Mouse (Mus musculus): Measurements from ENCODE around the gene Zfp672. TPM values are rescaled to one million over a fixed set of nuclear protein-coding genes. Genes with fewer than 3 reads are reported as not detected.
"Not testable (repeated sequence)": the region's sequence is repeated elsewhere in the genome, so short reads cannot be mapped to it uniquely, and the experiment has no call there.

Gene Zfp672
- total RNA-seq, 2 experiments from 2014 or later, result 23.2 to 31.0 TPM

GRCm38 (mm10) chr11:58326781-58327180 is 3.4 kb downstream of the Zfp672 start:
- no peak for ATAC-seq (replicated peaks; ENCODE audit: poor library complexity)

DNA sequence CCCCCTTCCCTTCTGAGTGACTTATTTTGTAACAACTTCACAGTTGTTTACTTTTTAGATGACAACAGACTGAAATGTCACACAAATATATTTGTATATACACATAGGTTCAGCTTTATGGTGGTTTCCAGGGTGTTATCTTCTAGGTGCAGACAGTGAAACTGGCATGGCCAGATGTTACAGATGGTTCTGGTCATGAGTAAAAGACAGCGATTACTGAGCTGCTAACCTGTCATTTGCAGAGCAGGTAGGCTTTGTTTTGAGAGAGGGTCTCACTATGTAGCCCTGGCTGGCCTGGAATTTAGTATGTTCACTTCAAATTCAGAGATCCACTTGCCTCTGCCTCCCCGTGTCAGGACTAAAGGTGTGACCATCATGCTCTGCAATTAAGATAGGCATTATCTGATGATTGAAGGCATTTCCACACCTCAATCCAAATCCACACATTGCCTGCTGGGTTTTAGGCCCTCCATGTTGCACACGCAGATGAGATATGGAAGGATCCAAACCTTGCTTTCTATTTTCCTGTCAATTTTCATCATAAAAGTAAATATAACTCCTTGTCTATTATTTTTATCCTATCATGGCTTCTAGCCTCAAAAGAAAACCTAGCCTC is 5.4 kb downstream of the Zfp672 start:
- peak; percentile 15; the same call in 1 of the 2 replicates for ATAC-seq (replicated peaks; ENCODE audit: poor library complexity)

GRCm38 (mm10) chr11:58323570-58324340 is 6.4 kb downstream of the Zfp672 start:
- ATAC-seq (replicated peaks; ENCODE audit: poor library complexity), result no peak; the same call in 1 of the 2 replicates

- ATAC-seq (replicated peaks; ENCODE audit: poor library complexity), result peak; percentile 87
Observed at GRCm38 (mm10) chr11:58322824-58323569, 7.1 kb downstream of the Zfp672 start.

DNA sequence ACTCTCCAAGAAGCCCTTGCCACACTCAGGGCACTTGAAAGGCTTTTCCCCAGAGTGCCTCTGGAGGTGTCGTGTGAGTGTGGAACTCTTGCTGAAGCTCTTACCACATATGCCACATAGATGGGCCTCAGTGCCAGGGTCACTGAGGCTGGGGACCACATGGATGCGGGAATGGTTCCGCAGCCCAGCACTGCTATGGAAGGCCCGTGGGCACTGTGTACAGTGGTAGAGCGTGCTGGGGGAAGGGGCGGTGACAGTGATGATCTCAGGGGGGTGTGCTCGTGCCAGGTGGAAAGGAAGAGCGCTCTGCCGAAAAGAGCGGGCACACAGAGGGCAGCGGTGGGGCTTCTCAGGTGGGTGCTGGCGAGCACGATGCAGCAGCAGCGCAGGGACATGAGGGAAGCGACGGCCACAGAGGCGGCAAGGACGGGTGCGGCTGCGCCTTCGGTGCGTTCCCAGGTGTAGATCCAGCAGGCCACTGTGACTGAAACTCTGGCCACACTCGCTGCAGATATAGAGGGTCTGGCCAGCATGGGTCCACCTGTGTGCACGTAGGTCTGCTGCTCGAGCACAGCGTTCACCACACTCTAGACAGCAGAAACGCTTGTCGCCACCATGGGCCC is 13.3 kb downstream of the Zfp672 start:
- ATAC-seq (replicated peaks; ENCODE audit: poor library complexity), result 0 out of 2 replicates have a peak, but pooled peaks have one; percentile 11

DNA sequence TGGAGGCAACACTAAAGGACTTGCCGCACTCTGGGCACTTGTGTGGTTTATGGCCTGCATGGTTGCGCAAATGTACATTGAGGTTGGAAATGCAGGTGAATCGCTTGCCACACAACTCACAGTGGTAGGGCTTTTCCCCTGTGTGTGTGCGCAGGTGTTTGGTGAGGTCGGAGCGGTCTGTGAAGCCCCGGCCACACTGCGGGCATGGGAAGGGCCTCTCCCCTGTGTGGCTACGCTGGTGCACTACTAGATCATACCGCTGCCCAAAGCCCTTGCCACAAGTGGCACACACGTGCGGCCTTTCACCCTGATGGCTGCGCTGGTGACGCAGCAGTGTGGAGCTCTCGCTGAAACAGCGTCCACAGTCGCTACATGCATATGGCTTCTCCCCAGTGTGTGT is 13.8 kb downstream of the Zfp672 start:
- ATAC-seq (replicated peaks; ENCODE audit: poor library complexity), result no peak

GRCm38 (mm10) chr11:58315536-58316168 is 14.5 kb downstream of the Zfp672 start:
- no peak for ATAC-seq (replicated peaks; ENCODE audit: poor library complexity)

DNA sequence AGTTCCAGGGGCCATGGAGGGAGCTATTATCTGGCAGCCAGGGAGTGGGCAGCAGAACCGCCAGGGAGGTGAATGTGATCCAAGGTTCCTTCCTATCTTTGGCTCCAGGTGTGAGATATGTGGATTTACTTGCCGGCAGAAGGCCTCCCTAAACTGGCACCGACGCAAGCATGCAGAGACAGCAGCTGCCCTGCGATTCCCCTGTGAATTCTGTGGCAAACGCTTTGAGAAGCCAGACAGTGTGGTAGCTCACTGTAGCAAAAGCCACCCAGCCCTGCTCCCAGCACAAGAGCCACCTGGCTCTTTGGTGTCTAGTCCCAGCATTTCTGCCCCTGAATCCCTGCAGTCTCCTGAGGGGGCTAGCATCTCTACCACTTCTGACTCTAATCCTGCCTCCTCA is 16.1 kb downstream of the Zfp672 start:
- ATAC-seq (replicated peaks; ENCODE audit: poor library complexity), result no peak

GRCm38 (mm10) chr11:58308661-58309060 is 21.5 kb downstream of the Zfp672 start:
- ATAC-seq (replicated peaks; ENCODE audit: poor library complexity), result no peak

- peak; percentile 69 for ATAC-seq (replicated peaks; ENCODE audit: poor library complexity)
Observed at GRCm38 (mm10) chr11:58307411-58308080, 22.6 kb downstream of the Zfp672 start.

DNA sequence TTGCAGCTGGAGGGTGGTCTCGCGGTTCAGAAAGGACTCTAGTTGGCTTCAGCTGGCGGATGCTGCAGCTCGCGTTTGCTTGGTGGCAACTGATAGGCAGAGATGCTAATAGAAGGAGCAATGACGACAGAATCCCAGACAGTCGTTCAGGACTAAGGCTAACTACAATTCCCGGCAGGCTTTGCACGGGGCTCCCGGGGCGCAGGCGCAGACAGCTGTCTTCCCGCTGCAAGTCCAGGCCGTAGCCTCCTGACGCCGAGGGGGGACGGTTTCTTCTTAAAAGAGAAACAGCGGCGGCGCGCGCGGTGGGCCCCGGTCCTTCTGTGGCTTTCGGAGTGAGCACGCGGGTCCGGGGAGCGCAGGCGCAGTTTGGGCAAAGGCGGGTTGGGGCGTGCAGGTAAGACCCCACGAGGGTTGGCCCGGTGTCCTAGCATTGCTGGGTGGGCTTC is 23.3 kb downstream of the Zfp672 start, which contains the start of gene Zfp692:
Gene Zfp692, plus strand, starts transcription at position 210 of the 449 bp plus-strand sequence.
- ATAC-seq (replicated peaks; ENCODE audit: poor library complexity), result peak; percentile 58

- not testable (repeated sequence) for ATAC-seq (replicated peaks; ENCODE audit: poor library complexity)
Observed at GRCm38 (mm10) chr11:58305299-58305698, 24.8 kb downstream of the Zfp672 start.

DNA sequence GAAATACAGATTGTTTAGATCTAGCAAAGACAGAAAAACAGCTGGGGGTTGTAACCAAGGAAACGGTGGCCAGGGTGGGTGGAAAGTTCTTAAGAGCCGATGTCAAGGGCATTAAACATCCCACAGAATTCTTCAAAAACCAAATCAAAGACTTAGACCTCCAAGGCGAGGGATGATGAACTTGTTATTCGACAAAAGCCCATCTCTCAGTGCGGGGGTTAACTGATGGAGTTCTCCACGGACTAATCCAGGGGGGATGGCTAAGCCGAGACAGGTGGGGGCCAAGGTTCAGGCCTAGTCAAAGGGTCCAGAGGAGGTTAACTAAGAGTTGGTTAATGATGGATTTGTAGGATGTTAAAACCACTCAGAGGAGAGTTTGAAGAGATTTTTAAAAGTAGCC is 26.5 kb downstream of the Zfp672 start:
- no peak for ATAC-seq (replicated peaks; ENCODE audit: poor library complexity)

GRCm38 (mm10) chr11:58302774-58303445 is 27.2 kb downstream of the Zfp672 start:
- ATAC-seq (replicated peaks; ENCODE audit: poor library complexity), result peak; percentile 23

- ATAC-seq (replicated peaks; ENCODE audit: poor library complexity), result peak; percentile 79
Observed at GRCm38 (mm10) chr11:58301837-58302754, 28.0 kb downstream of the Zfp672 start.

DNA sequence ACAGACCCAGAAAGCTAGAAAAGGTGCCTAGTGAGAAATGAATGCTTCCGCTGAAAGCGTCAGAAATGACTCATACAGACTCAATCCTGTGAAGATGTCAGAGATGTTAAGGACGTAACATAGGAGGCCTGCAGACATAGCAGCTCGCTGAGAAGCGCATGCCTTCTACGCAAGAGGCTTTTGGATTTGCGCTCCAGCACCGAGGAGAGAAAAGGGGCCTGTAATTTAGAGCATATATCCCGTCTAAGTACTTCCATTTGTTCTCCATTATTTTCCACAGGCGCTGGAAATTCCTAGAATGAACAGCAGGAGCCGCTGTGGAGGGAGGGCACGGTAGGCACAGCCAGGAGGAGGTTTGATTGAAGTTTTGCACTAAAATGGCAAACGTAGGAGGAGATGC is 29.1 kb downstream of the Zfp672 start:
- ATAC-seq (replicated peaks; ENCODE audit: poor library complexity), result peak; percentile 35

GRCm38 (mm10) chr11:58297396-58297795 is 32.7 kb downstream of the Zfp672 start:
- ATAC-seq (replicated peaks; ENCODE audit: poor library complexity), result no peak

DNA sequence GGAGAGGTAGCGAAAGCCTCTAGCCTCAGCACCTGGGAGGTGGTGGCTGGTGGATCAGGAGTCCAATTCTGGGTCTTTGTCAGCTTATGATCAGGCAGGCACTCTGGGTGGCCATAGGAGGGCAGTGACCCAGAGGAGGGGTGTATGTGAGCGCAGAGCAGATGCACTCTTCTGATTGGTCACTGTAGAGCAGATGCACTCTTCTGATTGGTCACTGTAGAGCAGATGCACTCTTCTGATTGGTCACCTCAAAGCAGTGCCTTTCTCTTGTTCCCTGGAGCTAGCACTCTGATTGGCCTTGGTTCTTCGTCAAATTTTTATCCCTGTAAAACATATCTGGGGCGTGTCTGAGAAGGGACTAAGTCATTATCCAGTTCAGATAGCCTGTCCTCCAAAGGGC is 37.3 kb downstream of the Zfp672 start:
- no peak for ATAC-seq (replicated peaks; ENCODE audit: poor library complexity)

Data from megakaryocyte progenitor cell, adult 5-6 weeks (primary cell).